Mouse (Mus musculus) liver, embryonic 14.5 days (tissue): ENCODE results near the gene Smim11.

ENCODE experiments used
- CTCF ChIP-seq: IDR thresholded peaks from 2 replicates; pipeline ENCODE4 v1.5.1; 2016; ENCODE audit warnings: antibody characterized with exemption, low read depth, control low read depth
- EP300 ChIP-seq: IDR thresholded peaks from 2 replicates; pipeline ENCODE4 v1.6.1; 2016; ENCODE audit warnings: antibody characterized with exemption, low read depth

- TF ChIP-seq CTCF (no peak), EP300 (no peak)
Measured at GRCm38 (mm10) chr16:92320361-92320760, 19.3 kb downstream of the Smim11 start.
